Mouse (Mus musculus): ENCODE measurements around the gene Zfp281. TPM values are rescaled to one million over a fixed set of nuclear protein-coding genes. Genes with fewer than 3 reads are reported as not detected.

The Zfp281 gene
- polyA plus RNA-seq, 1 experiment = 17.0 TPM

DNA sequence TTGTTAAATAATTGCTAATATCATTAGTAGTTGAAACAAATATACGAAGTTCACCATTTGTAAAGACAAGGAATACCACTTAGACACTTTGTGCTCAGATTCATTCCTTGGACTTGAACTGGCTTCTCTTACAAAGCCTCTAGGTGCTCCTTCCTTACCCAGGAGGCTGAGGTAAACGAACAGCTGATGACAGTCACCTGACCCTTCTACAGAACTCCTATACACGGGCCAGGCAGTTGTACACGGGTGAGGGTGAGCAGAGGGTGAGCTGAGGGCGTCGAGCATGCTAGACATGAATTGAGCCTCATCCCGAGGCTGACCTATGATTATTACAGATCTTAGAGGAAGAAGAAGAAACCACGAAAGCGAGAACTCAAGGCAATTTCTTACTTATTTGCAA lies 12.9 kb upstream of the Zfp281 start:
- DNase-seq (ENCODE audit: extremely low spot score in 1 of 2, low spot score in 1 of 2) = no peak

GRCm38 (mm10) chr1:136613300-136613751 lies 11.4 kb upstream of the Zfp281 start:
- DNase-seq (ENCODE audit: extremely low spot score in 1 of 2, low spot score in 1 of 2) = peak in 1 of 2 experiments; percentile 63

DNA sequence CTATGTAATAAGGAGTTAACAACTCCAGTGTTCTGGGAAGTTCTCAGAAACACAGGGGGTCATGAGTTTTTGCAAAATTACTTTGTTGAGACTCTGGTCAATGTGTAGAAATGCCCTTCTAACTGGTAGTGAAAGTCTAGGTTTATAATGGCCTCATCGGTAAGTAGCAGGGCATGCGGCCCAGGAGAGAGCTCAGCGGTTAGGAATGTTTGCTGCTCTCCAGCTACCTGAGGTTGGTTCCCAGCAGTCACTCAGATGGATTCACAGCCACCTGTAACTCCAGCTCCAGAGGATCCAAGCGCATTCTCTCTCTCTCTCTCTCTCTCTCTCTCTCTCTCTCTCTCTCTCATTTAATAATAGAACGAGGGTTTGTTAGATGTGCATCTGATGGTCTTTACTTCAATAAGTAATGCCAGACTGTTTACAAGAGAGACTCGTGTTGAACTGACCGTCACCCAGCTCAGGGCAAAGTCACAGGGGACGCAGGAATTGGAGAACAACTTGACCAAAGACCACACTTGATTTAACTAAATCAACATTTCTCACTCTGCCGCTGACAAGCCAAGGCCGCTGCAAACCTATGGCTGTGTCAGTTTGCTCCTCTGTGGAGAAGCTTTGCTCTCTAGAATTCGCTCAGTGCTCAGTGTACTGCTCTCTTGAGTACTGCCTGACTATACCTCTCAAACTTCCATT lies 9.8 kb upstream of the Zfp281 start:
- DNase-seq (ENCODE audit: extremely low spot score in 1 of 2, low spot score in 1 of 2) = no peak

DNA sequence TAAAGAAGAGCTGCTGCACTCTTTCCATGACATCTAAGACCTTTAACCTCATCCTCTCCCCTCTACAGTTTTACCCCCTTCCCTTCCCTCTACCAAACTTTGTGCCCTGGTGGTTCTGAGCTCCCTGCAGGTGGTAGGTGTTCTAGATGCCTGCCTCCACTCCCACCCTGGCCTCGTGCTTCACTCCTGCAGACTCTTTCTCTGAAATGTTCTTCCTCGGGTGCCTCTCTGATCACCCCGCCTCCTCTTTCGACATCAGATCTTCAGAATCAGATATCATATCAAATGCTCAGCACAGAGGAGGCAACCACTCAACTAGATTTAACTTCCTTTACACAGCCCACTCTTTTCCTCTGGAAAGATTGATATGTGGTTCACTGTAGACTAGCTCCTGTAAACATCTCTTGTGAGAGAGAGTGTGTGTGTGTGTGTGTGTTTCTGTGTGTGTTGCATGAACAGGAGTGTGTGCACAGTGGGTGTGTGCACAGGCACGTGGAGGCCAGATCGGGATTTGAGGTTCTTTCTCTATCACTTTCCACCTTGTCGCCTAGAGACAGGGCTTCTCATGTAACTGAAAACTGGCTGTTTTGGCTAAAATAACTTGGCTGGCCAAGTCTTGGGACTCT lies 7.4 kb upstream of the Zfp281 start:
- no peak for DNase-seq (ENCODE audit: extremely low spot score in 1 of 2, low spot score in 1 of 2)

- DNase-seq (ENCODE audit: extremely low spot score in 1 of 2, low spot score in 1 of 2) = no peak
These were observed 6.1 kb upstream of the Zfp281 start for GRCm38 (mm10) chr1:136618570-136618969.

- peak in 1 of 2 experiments; percentile 44 for DNase-seq (ENCODE audit: extremely low spot score in 1 of 2, low spot score in 1 of 2)
These were observed 556 bp downstream of the Zfp281 start for GRCm38 (mm10) chr1:136625019-136625895.

GRCm38 (mm10) chr1:136626141-136626540 lies 1.4 kb downstream of the Zfp281 start:
- DNase-seq (ENCODE audit: extremely low spot score in 1 of 2, low spot score in 1 of 2) = no peak

GRCm38 (mm10) chr1:136626756-136627155 lies 2.1 kb downstream of the Zfp281 start:
- no peak for DNase-seq (ENCODE audit: extremely low spot score in 1 of 2, low spot score in 1 of 2)

DNA sequence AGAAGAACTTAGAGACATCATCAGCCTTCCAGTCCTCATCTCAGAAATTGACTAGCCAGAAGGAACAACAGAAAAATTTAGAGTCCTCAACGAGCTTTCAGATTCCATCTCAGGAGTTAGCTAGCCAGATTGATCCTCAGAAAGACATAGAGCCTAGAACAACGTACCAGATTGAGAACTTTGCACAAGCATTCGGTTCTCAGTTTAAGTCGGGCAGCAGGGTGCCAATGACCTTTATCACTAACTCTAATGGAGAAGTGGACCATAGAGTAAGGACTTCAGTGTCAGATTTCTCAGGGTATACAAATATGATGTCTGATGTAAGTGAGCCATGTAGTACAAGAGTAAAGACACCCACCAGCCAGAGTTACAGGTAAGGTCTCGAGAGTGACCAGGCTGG lies 2.9 kb downstream of the Zfp281 start:
- DNase-seq (ENCODE audit: extremely low spot score in 1 of 2, low spot score in 1 of 2) = no peak

DNA sequence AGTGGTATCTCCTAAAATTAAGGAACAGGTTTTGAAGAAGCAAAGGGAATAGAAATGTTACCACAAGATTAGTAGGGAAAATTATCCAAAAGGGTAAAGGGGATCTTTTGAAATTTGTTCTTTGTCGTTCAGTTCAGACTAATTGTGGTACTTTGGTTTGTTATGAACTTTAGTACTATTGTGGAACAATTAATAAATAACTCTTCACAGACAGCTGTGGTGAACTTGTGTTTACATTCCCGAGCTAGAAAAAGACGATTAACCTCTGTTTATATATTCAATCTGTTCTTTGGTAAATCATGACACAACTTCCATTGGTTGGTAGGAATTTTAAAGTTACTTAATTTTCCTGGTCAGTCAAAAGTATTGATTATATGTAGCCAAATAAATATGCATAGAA lies 8.2 kb downstream of the Zfp281 start:
- no peak for DNase-seq (ENCODE audit: extremely low spot score in 1 of 2, low spot score in 1 of 2)

DNA sequence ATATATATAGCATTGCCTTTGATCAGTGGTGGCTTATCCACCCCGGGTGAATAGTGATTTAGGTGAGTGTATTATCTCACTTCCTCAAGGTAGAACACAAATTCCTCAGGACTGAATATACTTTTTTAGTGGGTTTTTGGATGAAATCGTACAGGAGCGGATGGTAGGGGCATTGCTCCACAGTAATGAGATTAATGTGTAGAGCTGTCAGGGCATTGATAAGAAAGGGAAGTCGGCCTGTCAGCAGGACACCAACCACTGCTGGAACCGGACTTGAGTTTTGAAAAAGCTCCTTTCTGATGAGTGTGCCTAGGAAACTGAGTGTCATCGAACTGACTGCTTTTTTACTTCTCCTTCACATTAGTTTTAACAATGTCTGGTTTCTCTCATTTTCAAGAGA lies 10.9 kb downstream of the Zfp281 start:
- no peak for DNase-seq (ENCODE audit: extremely low spot score in 1 of 2, low spot score in 1 of 2)

GRCm38 (mm10) chr1:136636946-136637345 lies 12.2 kb downstream of the Zfp281 start:
- DNase-seq (ENCODE audit: extremely low spot score in 1 of 2, low spot score in 1 of 2) = no peak

DNA sequence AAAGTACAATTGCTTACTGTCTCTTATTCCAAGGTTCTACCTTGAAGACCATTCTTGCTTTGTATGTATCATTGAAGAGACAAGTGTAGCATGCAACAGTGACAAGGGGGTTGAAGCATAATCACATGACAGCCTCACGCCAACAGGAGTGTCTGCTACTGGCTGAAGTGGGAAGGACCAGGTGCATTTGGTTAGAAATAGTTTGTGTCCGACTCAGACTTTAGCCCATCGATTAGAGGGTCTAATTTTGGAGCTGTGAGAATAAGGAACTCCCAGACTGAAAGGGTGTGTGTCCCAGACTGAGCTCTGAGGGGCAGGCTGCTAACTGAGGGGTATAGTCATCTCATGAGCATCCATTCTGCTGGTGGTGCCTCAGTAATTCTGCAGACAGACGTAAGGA lies 13.0 kb downstream of the Zfp281 start:
- DNase-seq (ENCODE audit: extremely low spot score in 1 of 2, low spot score in 1 of 2) = no peak

GRCm38 (mm10) chr1:136638211-136638610 lies 13.5 kb downstream of the Zfp281 start:
- DNase-seq (ENCODE audit: extremely low spot score in 1 of 2, low spot score in 1 of 2) = no peak

GRCm38 (mm10) chr1:136638699-136639098 lies 14.0 kb downstream of the Zfp281 start:
- DNase-seq (ENCODE audit: extremely low spot score in 1 of 2, low spot score in 1 of 2) = no peak

- DNase-seq (ENCODE audit: extremely low spot score in 1 of 2, low spot score in 1 of 2) = no peak
These were observed 14.5 kb downstream of the Zfp281 start for GRCm38 (mm10) chr1:136639221-136639620.

GRCm38 (mm10) chr1:136642701-136643100 lies 18.0 kb downstream of the Zfp281 start:
- no peak for DNase-seq (ENCODE audit: extremely low spot score in 1 of 2, low spot score in 1 of 2)

DNA sequence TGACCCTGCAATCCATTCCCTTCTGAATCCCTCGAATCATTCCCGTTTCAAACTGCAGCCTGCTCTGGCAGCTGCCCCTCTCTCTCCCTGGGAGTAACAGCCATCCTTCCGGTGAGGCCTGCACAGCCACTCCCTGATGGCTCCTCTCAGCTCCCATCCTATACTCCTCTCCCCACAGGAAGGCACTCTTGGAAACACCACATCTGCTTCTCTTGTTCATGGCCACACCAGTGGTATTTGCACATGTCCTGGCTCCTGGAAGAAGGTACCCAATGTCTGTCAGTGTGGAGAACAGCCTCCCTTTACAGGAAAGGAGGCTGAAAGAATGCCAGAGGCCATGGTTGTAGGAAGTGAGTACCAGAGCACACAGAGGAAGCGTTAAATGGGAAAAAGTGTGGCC lies 19.8 kb downstream of the Zfp281 start:
- DNase-seq (ENCODE audit: extremely low spot score in 1 of 2, low spot score in 1 of 2) = no peak

- no peak for DNase-seq (ENCODE audit: extremely low spot score in 1 of 2, low spot score in 1 of 2)
These were observed 21.3 kb downstream of the Zfp281 start for GRCm38 (mm10) chr1:136645849-136646625.

DNA sequence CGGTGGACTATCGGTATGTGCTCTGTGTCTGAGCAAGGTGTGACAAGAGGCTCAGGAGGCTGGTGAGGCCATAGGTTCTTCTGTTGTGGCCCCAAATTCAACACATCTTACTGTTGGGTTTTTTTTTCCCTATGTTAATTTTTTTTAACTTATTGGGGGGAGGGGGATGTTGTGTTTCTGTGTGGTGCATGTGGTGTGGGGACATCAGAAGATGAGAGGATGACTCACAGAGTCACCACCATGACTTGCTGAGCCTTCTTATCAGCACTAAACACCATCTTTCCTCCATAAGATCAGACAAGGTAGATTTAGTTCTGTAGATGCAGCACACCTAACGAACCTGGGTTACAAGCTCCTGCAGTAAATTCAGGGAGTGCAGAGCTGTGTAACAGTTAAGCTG lies 27.4 kb downstream of the Zfp281 start:
- no peak for DNase-seq (ENCODE audit: extremely low spot score in 1 of 2, low spot score in 1 of 2)

DNA sequence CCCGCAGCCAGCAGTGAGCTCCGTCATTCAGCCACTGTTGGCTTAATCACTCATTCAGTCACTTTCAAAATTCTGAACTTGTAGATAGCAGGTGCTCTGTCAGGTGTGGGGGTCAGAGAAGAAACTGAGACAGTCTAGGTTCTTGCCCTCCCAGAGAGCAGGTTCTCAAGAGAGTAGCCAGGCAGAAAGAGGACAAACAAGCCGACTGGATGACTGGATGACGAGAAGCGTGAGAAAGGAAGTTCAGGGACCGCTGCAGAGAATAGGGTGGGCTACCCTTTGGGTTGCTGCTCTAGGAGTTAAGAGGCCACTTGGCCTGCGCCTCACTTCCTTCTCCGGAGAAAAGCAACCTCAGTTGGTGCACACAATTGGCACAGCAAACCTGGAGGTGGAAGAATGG lies 28.8 kb downstream of the Zfp281 start:
- no peak for DNase-seq (ENCODE audit: extremely low spot score in 1 of 2, low spot score in 1 of 2)
